Mouse (Mus musculus): ENCODE measurements around the gene Stk10.

GRCm38 (mm10) chr11:32612304-32612703 is 79.2 kb downstream of the Stk10 start:
- no peak for TF ChIP-seq CTCF (IDR thresholded peaks at IDR 0.05; ENCODE audit: low read depth, low read length)
- no peak for TF ChIP-seq POLR2A (IDR thresholded peaks at IDR 0.05; ENCODE audit: borderline replicate concordance, low read depth, low read length)
